Mouse (Mus musculus) heart, embryonic 16.5 days (tissue): ENCODE measurements around the gene Ccdc77. TPM values are rescaled to one million over a fixed set of nuclear protein-coding genes. Genes with fewer than 3 reads are reported as not detected.

Source experiments
- ATAC-seq: fragments of 200-750 bp; cut with Nextera tagmentation; replicated peaks from 2 replicates; pipeline ENCODE4 v1.8.0; 2017; ENCODE audit warnings: moderate number of reproducible peaks; ENCODE audit not compliant: insufficient read depth, low FRiP score; ENCODE audit errors: extremely low read depth
- H3K27ac ChIP-seq: fragments of 300-500 bp; sonication (generic); 2 replicates; pipeline ENCODE4 v1.5.1; 2014; ENCODE audit warnings: mild to moderate bottlenecking, low read length, control low read depth, moderate library complexity
- H3K27me3 ChIP-seq: fragments of 300-500 bp; sonication (generic); 2 replicates; pipeline ENCODE4 v1.6.1; 2014; ENCODE audit warnings: low read length, mixed read lengths; ENCODE audit not compliant: control insufficient read depth, insufficient read depth
- H3K36me3 ChIP-seq: fragments of 300-500 bp; sonication (generic); 2 replicates; pipeline ENCODE4 v1.6.1; 2014; ENCODE audit not compliant: control insufficient read depth, insufficient read depth
- H3K4me1 ChIP-seq: fragments of 300-500 bp; sonication (generic); 2 replicates; pipeline ENCODE4 v1.6.1; 2014; ENCODE audit warnings: low read length, mixed read lengths; ENCODE audit not compliant: control insufficient read depth, insufficient read depth
- H3K4me2 ChIP-seq: fragments of 300-500 bp; sonication (generic); 2 replicates; pipeline ENCODE4 v1.6.1; 2014; ENCODE audit warnings: low read depth, mild to moderate bottlenecking, control low read depth, low read length
- H3K4me3 ChIP-seq: fragments of 300-500 bp; sonication (generic); 2 replicates; pipeline ENCODE4 v1.5.1; 2014; ENCODE audit warnings: mild to moderate bottlenecking, control low read depth, low read length
- H3K9ac ChIP-seq: fragments of 300-500 bp; sonication (generic); 2 replicates; pipeline ENCODE4 v1.6.1; 2014; ENCODE audit warnings: low read length, control low read depth
- H3K9me3 ChIP-seq: fragments of 300-500 bp; sonication (generic); replicated peaks from 2 replicates; pipeline ENCODE4 v1.6.1; 2016; ENCODE audit warnings: low read length; ENCODE audit not compliant: control insufficient read depth
- WGBS: fragments of 180-500 bp; shearing (Covaris S2); extraction: QIAGEN DNeasy Blood & Tissue Kit; methylation state at CpG from one replicate; pipeline ENCODE4 v1.1.7; 2014; 5-methylcytosine and 5-hydroxymethylcytosine counted together
- polyA plus RNA-seq: library from polyadenylated mRNA; unstranded; fragments of >200 nt; fragmentation: Nextera tagmentation; extraction: Ambion mirVana; gene quantifications from 2 replicates; pipeline ENCODE4 v1.2.1, GENCODE M21; 2015

The Ccdc77 gene
- polyA plus RNA-seq, result 18.6 and 21.0 TPM in 2 replicates

DNA sequence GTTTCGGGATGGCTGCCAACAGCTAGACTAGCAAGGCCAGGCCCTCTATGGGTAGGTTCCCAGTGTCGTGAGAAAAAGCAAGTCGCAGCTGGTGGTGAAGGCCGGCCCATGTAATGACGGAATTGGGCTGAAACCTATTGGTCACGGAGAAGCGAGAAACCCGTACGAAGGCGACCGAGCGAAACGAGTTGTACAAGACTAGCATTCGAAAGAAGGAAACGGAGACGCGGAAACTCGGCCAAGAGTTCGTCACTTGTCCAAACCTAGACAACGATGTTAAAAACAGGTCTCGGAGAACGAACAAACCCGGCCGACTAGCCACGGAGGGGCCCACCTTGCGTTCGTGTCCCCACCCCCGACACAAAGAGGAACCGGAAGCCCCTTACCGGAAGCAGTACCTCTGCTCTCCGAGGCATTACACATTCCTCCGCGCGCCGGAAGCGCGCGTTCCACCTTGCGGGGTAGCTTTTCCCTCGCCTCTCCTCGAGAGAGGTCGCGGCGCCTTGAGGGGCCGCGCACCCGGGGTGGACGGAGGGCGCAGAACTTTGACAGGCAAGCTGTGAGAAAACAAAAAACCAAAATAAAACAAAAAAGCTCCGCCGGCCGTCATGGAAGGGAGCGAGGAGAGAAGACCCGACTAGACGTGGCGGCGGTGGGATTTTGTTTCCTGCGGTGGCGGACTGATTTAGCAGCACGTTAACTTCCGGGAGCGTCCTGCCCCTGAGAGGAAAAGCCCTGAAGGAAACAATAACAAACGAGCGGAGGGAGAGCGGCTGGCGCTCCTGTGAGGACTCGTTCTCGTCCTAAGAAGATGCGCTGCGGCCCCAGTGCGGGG lies at the start of gene Ccdc77, which contains the start of gene Kdm5a:
TSS of gene Ccdc77 (minus strand) at position 687 of the 835 bp plus-strand sequence.
TSS of gene Kdm5a (plus strand) at position 437 of the 835 bp plus-strand sequence.
- WGBS, result under 1% methylated on average over 71 of the region's 71 CpGs
- Histone ChIP-seq H3K36me3 (peaks cover 14% of the 10 kb centered on the region), H3K9ac (peak within 1 kb of the TSS; percentile 85), H3K4me1 (peaks cover 13% of the 10 kb centered on the region), H3K27ac (peak within 1 kb of the TSS; percentile 99), H3K4me3 (peak within 1 kb of the TSS; percentile 69), H3K4me2 (peak within 1 kb of the TSS; percentile 93), H3K9me3 (no peaks in the 10 kb centered on the region), H3K27me3 (no peaks in the 10 kb centered on the region)
- ATAC-seq, result peak; percentile 95

DNA sequence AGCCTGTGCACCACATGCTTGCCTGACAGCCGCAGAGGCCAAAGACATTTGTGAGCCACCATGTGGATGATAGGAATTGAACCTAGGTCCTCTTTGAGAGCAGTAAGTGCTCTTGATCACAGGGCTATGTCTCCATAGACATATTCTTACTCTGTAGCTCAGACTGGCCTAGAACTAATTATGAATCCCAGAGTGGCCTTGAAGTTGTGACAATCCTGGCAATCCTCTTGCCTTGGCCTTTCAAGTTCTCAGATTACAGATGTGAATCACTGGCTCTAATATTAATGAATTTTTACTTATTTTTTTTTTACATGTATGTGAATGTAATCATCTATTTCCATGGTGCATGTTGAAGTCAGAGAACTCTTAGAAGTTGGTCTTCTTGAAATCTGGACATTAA lies 39.8 kb upstream of the Ccdc77 start:
- Histone ChIP-seq H3K27ac (no peak overlapping the region), H3K4me1 (no peaks in the 10 kb centered on the region), H3K36me3 (peaks cover 45% of the 10 kb centered on the region), H3K9me3 (no peaks in the 10 kb centered on the region), H3K9ac (no peak overlapping the region), H3K27me3 (no peaks in the 10 kb centered on the region), H3K4me3 (no peak overlapping the region), H3K4me2 (no peak overlapping the region)
- WGBS, result 91% methylated on average over 1 of the region's 1 CpGs
- ATAC-seq, result no peak

DNA sequence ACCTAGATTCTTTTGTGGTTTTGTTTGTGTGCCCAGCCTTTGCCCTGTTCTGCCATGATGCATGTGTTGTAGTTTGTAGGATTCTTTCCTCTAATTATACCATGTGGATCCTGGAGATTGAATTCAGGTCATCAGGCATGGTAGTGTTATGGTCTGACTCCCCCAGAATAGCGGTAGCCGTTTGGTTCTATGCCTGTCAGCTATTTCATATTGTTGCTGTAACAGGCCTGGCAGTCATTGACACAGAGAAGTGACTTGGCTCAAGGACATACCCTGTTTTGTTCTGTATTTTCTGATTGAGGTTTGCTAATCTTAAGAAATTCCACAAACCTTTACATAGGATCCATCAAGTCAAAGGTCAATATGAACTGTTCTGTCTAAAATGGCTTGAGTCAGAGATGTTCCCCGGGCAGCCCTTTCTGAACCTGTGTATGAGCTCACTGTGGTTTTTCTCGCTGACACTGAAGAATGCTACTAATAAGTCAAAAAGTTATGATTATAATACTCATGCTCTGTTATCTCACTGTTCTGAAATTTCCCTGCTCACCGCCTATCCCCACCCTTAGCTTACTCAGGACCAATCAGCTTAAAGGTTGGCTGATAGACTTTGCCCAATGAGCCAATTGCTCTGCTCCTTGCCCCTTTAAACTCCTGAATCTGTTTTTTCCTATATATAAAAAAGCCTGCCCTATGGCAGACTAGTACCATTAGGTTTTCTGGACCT lies 31.6 kb upstream of the Ccdc77 start:
- 92% methylated on average over 5 of the region's 5 CpGs for WGBS
- Histone ChIP-seq H3K9me3 (no peaks in the 10 kb centered on the region), H3K4me3 (no peak overlapping the region), H3K4me1 (no peaks in the 10 kb centered on the region), H3K27ac (no peak overlapping the region), H3K36me3 (peaks cover 35% of the 10 kb centered on the region), H3K9ac (no peak overlapping the region), H3K27me3 (no peaks in the 10 kb centered on the region), H3K4me2 (no peak overlapping the region)
- no peak for ATAC-seq

DNA sequence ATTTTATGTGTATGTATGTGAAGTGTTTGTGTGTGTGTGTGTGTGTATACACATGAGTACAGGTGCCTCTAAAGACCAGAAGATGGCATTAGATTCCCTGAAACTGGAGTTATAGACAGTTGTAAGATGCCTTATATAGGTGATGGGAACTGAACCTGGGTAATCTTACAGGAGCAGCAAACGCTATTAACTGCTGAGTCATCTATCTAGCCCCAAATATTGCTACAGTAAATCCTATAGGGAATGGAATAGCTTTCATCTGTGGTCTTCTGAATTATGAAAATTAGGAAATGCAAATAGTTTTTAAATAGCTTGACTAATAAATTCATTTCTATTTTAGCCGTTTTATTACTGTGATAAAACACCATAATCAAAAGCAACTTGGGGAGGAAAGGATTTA lies 28.6 kb upstream of the Ccdc77 start:
- 96% methylated on average over 2 of the region's 2 CpGs for WGBS
- no peaks in the 10 kb centered on the region for H3K27me3 ChIP-seq

DNA sequence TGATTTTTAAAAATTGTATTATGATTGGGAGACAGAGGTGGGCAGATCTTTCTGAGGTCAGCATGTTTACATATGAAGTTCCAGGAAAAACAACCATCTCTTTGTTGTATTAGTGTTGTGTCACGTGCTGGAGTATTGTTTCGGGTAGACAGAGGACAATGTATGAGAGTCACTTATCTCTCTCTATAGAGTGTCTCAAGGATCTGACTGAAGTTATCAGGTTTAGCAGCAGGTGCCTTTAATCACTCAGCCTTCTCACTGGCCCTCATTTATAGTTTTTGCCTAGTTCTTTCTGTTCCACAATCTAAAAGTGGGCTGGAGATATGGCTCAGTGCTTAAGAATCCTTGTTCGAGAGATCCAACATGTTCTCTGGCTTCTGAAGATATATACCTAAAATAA lies 25.9 kb upstream of the Ccdc77 start:
- Histone ChIP-seq H3K9me3 (no peaks in the 10 kb centered on the region), H3K4me1 (no peaks in the 10 kb centered on the region), H3K4me3 (no peak overlapping the region), H3K27ac (no peak overlapping the region), H3K36me3 (peaks cover 27% of the 10 kb centered on the region), H3K4me2 (no peak overlapping the region), H3K27me3 (no peaks in the 10 kb centered on the region), H3K9ac (no peak overlapping the region)
- 69% methylated on average over 3 of the region's 3 CpGs for WGBS
- no peak for ATAC-seq

More for the DNA sequence above, 28.6 kb upstream of the Ccdc77 start:
- ATAC-seq, result no peak
- H3K27ac ChIP-seq, result no peak overlapping the region
- no peak overlapping the region for H3K4me3 ChIP-seq
- H3K36me3 ChIP-seq, result peaks cover 33% of the 10 kb centered on the region
- H3K9ac ChIP-seq, result no peak overlapping the region
- H3K9me3 ChIP-seq, result no peaks in the 10 kb centered on the region
- no peaks in the 10 kb centered on the region for H3K4me1 ChIP-seq
- no peak overlapping the region for H3K4me2 ChIP-seq

DNA sequence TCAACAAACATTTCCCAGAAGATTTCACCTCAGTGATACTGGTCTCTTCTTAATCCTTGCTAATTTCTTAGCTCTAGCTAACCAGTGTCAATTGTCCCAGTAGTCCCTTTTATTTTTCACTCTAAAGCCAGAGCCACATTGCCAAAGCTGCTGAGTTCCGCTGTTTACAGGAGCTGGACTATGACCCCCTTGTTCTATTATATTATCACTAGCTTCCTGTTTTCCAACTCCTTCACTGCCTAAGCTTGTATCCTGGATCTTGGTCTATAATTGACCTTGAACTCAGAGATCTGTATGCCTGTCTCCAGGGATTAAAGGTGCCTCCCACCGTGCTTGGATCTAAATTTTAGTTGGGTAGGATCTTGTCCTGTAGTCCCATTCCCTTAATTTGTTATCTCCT lies 12.6 kb upstream of the Ccdc77 start:
- H3K9me3 ChIP-seq, result peaks cover 4% of the 10 kb centered on the region
- WGBS, result 91% methylated on average over 2 of the region's 2 CpGs
- H3K4me3 ChIP-seq, result no peak overlapping the region

DNA sequence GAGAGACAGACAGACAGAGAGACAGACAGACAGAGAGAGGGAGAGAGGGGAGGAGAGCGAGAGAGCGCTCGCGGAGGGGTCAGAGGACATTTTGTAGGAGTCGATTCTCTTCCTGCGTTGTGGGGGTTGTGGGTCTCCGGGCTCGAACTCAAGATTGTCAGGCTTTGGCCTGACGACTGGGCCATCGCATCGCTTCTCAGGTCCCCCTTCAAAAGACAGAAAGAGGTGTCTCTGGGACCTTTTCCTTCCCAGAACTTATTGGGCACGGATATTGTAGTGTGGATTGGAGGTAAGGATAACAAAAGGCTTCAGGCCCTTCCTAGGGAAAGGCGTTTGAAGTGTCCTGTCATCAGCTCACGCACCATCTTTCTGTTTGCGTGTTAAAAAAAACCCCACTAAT lies 877 bp upstream of the Ccdc77 start:
- H3K9me3 ChIP-seq, result no peaks in the 10 kb centered on the region
- H3K27me3 ChIP-seq, result no peaks in the 10 kb centered on the region
- H3K9ac ChIP-seq, result peak overlapping the region; percentile 85
- H3K36me3 ChIP-seq, result peaks cover 25% of the 10 kb centered on the region
- peak overlapping the region; percentile 93 for H3K4me2 ChIP-seq
- ATAC-seq, result no peak
- peaks cover 13% of the 10 kb centered on the region for H3K4me1 ChIP-seq
- under 1% methylated on average over 15 of the region's 15 CpGs for WGBS
- peak overlapping the region; percentile 69 for H3K4me3 ChIP-seq
- H3K27ac ChIP-seq, result no peak overlapping the region

More for the DNA sequence above, 12.6 kb upstream of the Ccdc77 start:
- no peak for ATAC-seq
- H3K4me2 ChIP-seq, result no peak overlapping the region
- H3K27me3 ChIP-seq, result no peaks in the 10 kb centered on the region
- no peak overlapping the region for H3K9ac ChIP-seq
- no peaks in the 10 kb centered on the region for H3K4me1 ChIP-seq
- H3K36me3 ChIP-seq, result peaks cover 52% of the 10 kb centered on the region
- no peak overlapping the region for H3K27ac ChIP-seq

DNA sequence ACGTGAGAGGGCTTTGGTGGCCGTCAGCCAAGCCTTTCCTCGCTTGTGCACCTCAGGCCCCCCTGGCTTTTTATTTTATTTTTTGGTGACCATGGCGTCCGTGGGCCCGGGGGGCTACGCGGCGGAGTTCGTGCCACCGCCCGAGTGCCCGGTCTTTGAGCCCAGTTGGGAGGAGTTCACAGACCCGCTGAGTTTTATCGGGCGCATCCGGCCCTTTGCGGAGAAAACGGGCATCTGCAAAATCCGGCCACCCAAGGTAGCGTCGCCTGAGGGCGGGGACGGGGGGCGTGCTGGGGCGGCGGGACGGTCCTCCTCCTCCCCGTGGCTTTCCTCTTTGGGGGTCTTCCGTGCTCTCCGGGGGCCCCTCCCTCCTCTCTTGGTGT lies 340 bp upstream of the Ccdc77 start:
- H3K4me2 ChIP-seq, result peak overlapping the region; percentile 93
- ATAC-seq, result no peak
- peaks cover 20% of the 10 kb centered on the region for H3K36me3 ChIP-seq
- H3K4me1 ChIP-seq, result peaks cover 13% of the 10 kb centered on the region
- H3K4me3 ChIP-seq, result peak overlapping the region; percentile 69
- H3K9ac ChIP-seq, result peak overlapping the region; percentile 85
- H3K27ac ChIP-seq, result peak overlapping the region; percentile 99
- WGBS, result under 1% methylated on average over 31 of the region's 31 CpGs
- no peaks in the 10 kb centered on the region for H3K27me3 ChIP-seq
- H3K9me3 ChIP-seq, result no peaks in the 10 kb centered on the region
